Mouse (Mus musculus) limb, embryonic 13.5 days (tissue): ENCODE results near the gene Gm20388. TPM values are rescaled to one million over a fixed set of nuclear protein-coding genes. Genes with fewer than 3 reads are reported as not detected.

Experiments
- ATAC-seq: fragments of 200-750 bp; cut with Nextera tagmentation; 2 replicates; pipeline ENCODE4 v1.8.0; 2017; ENCODE audit warnings: low read depth, moderate number of reproducible peaks, moderate TSS enrichment; ENCODE audit not compliant: low FRiP score
- H3K27ac ChIP-seq: fragments of 300-500 bp; sonication (generic); 2 replicates; pipeline ENCODE4 v1.5.1; 2015; ENCODE audit warnings: inconsistent platforms, mild to moderate bottlenecking, moderate library complexity
- H3K27me3 ChIP-seq: fragments of 300-500 bp; sonication (generic); 2 replicates; pipeline ENCODE4 v1.6.1; 2015; ENCODE audit warnings: mild to moderate bottlenecking, inconsistent platforms
- H3K36me3 ChIP-seq: fragments of 300-500 bp; sonication (generic); 2 replicates; pipeline ENCODE4 v1.6.1; 2015; ENCODE audit warnings: inconsistent platforms, mild to moderate bottlenecking, moderate library complexity
- H3K4me1 ChIP-seq: fragments of 300-500 bp; sonication (generic); 2 replicates; pipeline ENCODE4 v1.6.1; 2015; ENCODE audit warnings: inconsistent platforms
- H3K4me2 ChIP-seq: fragments of 300-500 bp; sonication (generic); replicated peaks from 2 replicates; pipeline ENCODE4 v1.6.1; 2015; ENCODE audit warnings: inconsistent platforms, mild to moderate bottlenecking, moderate library complexity
- H3K4me3 ChIP-seq: fragments of 300-500 bp; sonication (generic); 2 replicates; pipeline ENCODE4 v1.5.1; 2015; ENCODE audit warnings: moderate library complexity, mild to moderate bottlenecking, inconsistent platforms
- H3K9ac ChIP-seq: fragments of 300-500 bp; sonication (generic); 2 replicates; pipeline ENCODE4 v1.6.1; 2015; ENCODE audit warnings: mild to moderate bottlenecking, inconsistent platforms
- H3K9me3 ChIP-seq: fragments of 300-500 bp; sonication (generic); 2 replicates; pipeline ENCODE4 v1.6.1; 2016; ENCODE audit warnings: inconsistent platforms
- WGBS: fragments of 180-500 bp; shearing (Covaris S2); methylation state at CpG from one replicate; pipeline ENCODE4 v1.1.7; 2015; 5-methylcytosine and 5-hydroxymethylcytosine counted together
- polyA plus RNA-seq: library from polyadenylated mRNA; unstranded; fragments of >200 nt; fragmentation: Nextera tagmentation; extraction: Ambion mirVana; gene quantifications from 2 replicates; pipeline ENCODE4 v1.2.1, GENCODE M21; 2015

Gm20388 gene
- polyA plus RNA-seq, 1 experiment from 2014 or later, result 7.1 TPM

- 67% methylated on average over 12 of the region's 12 CpGs for WGBS
- no peak for ATAC-seq
- no peak overlapping the region for H3K4me2 ChIP-seq
- peaks cover 15% of the 10 kb centered on the region for H3K27me3 ChIP-seq
- H3K4me3 ChIP-seq, result no peak overlapping the region
- peaks cover 22% of the 10 kb centered on the region for H3K4me1 ChIP-seq
- H3K9me3 ChIP-seq, result no peaks in the 10 kb centered on the region
- no peak overlapping the region for H3K27ac ChIP-seq
- no peak overlapping the region for H3K9ac ChIP-seq
- no peaks in the 10 kb centered on the region for H3K36me3 ChIP-seq
These were observed 832.7 kb downstream of the Gm20388 start for GRCm38 (mm10) chr8:120743149-120743897.

- Histone ChIP-seq H3K4me2 (no peak overlapping the region), H3K9ac (no peak overlapping the region), H3K27me3 (peaks cover 10% of the 10 kb centered on the region), H3K9me3 (no peaks in the 10 kb centered on the region), H3K4me3 (no peak overlapping the region), H3K27ac (no peak overlapping the region), H3K4me1 (peaks cover 22% of the 10 kb centered on the region), H3K36me3 (no peaks in the 10 kb centered on the region)
- no peak for ATAC-seq
- 75% methylated on average over 4 of the region's 4 CpGs for WGBS
These were observed 833.3 kb downstream of the Gm20388 start for GRCm38 (mm10) chr8:120743898-120744290.

- H3K4me1 ChIP-seq, result peaks cover 22% of the 10 kb centered on the region
- no peak for ATAC-seq
- H3K4me2 ChIP-seq, result no peak overlapping the region
- 45% methylated on average over 5 of the region's 5 CpGs for WGBS
- H3K9ac ChIP-seq, result no peak overlapping the region
- H3K36me3 ChIP-seq, result no peaks in the 10 kb centered on the region
- peaks cover 4% of the 10 kb centered on the region for H3K27me3 ChIP-seq
- H3K4me3 ChIP-seq, result no peak overlapping the region
- H3K27ac ChIP-seq, result no peak overlapping the region
- H3K9me3 ChIP-seq, result no peaks in the 10 kb centered on the region
These were observed 833.8 kb downstream of the Gm20388 start for GRCm38 (mm10) chr8:120744448-120744847.

GRCm38 (mm10) chr8:120745226-120745625 lies 834.6 kb downstream of the Gm20388 start:
- no peak for ATAC-seq
- Histone ChIP-seq H3K36me3 (no peaks in the 10 kb centered on the region), H3K4me2 (no peak overlapping the region), H3K9me3 (no peaks in the 10 kb centered on the region), H3K4me3 (no peak overlapping the region), H3K4me1 (peaks cover 22% of the 10 kb centered on the region), H3K9ac (no peak overlapping the region), H3K27ac (no peak overlapping the region), H3K27me3 (peaks cover 3% of the 10 kb centered on the region; the same call in 1 of the 2 replicates)
- 51% methylated on average over 7 of the region's 7 CpGs for WGBS

GRCm38 (mm10) chr8:120746007-120746701 lies 835.5 kb downstream of the Gm20388 start:
- Histone ChIP-seq H3K4me2 (no peak overlapping the region), H3K4me3 (no peak overlapping the region), H3K9me3 (no peaks in the 10 kb centered on the region), H3K36me3 (no peaks in the 10 kb centered on the region), H3K27me3 (peaks cover 3% of the 10 kb centered on the region; the same call in 1 of the 2 replicates), H3K4me1 (peaks cover 22% of the 10 kb centered on the region), H3K9ac (no peak overlapping the region), H3K27ac (no peak overlapping the region)
- 0 out of 2 replicates have a peak, but pooled peaks have one; percentile 44 for ATAC-seq
- 63% methylated on average over 18 of the region's 18 CpGs for WGBS

GRCm38 (mm10) chr8:120747286-120747685 lies 836.6 kb downstream of the Gm20388 start:
- 83% methylated on average over 7 of the region's 7 CpGs for WGBS
- Histone ChIP-seq H3K4me3 (no peak overlapping the region), H3K9me3 (no peaks in the 10 kb centered on the region), H3K36me3 (no peaks in the 10 kb centered on the region), H3K9ac (no peak overlapping the region), H3K4me1 (peaks cover 33% of the 10 kb centered on the region), H3K27ac (no peak overlapping the region), H3K27me3 (peaks cover 3% of the 10 kb centered on the region; the same call in 1 of the 2 replicates), H3K4me2 (no peak overlapping the region)
- no peak for ATAC-seq

- ATAC-seq, result no peak
- H3K27ac ChIP-seq, result no peak overlapping the region
- WGBS, result 85% methylated on average over 9 of the region's 9 CpGs
These were observed 840.0 kb downstream of the Gm20388 start for GRCm38 (mm10) chr8:120750616-120751015.

GRCm38 (mm10) chr8:120751226-120752081 lies 840.8 kb downstream of the Gm20388 start:
- peak; percentile 8; the same call in 1 of the 2 replicates for ATAC-seq
- Histone ChIP-seq H3K27ac (peak overlapping the region; percentile 40; the same call in 1 of the 2 replicates), H3K9ac (no peak overlapping the region; the same call in 1 of the 2 replicates), H3K4me2 (peak overlapping the region; percentile 29), H3K4me3 (no peak overlapping the region), H3K27me3 (peaks cover 29% of the 10 kb centered on the region; the same call in 1 of the 2 replicates), H3K9me3 (no peaks in the 10 kb centered on the region), H3K4me1 (peaks cover 31% of the 10 kb centered on the region), H3K36me3 (no peaks in the 10 kb centered on the region)
- 60% methylated on average over 21 of the region's 21 CpGs for WGBS

More at GRCm38 (mm10) chr8:120750616-120751015, 840.0 kb downstream of the Gm20388 start:
- no peak overlapping the region for H3K4me3 ChIP-seq
- peaks cover 22% of the 10 kb centered on the region; the same call in 1 of the 2 replicates for H3K27me3 ChIP-seq
- peaks cover 30% of the 10 kb centered on the region for H3K4me1 ChIP-seq
- no peak overlapping the region for H3K4me2 ChIP-seq
- no peaks in the 10 kb centered on the region for H3K36me3 ChIP-seq
- no peak overlapping the region for H3K9ac ChIP-seq
- H3K9me3 ChIP-seq, result no peaks in the 10 kb centered on the region

- Histone ChIP-seq H3K4me2 (peak overlapping the region; percentile 29), H3K27ac (peak overlapping the region; percentile 40; the same call in 1 of the 2 replicates), H3K27me3 (peaks cover 29% of the 10 kb centered on the region; the same call in 1 of the 2 replicates), H3K9ac (no peak overlapping the region; the same call in 1 of the 2 replicates), H3K4me3 (no peak overlapping the region), H3K4me1 (peaks cover 26% of the 10 kb centered on the region), H3K36me3 (no peaks in the 10 kb centered on the region), H3K9me3 (no peaks in the 10 kb centered on the region)
- peak; percentile 52; the same call in 1 of the 2 replicates for ATAC-seq
- WGBS, result 5% methylated on average over 12 of the region's 12 CpGs
These were observed 841.4 kb downstream of the Gm20388 start for GRCm38 (mm10) chr8:120752082-120752452.

GRCm38 (mm10) chr8:120753476-120753875 lies 842.8 kb downstream of the Gm20388 start:
- Histone ChIP-seq H3K4me3 (no peak overlapping the region), H3K36me3 (no peaks in the 10 kb centered on the region), H3K27ac (no peak overlapping the region), H3K9ac (no peak overlapping the region), H3K4me2 (no peak overlapping the region), H3K27me3 (peaks cover 29% of the 10 kb centered on the region; the same call in 1 of the 2 replicates), H3K9me3 (no peaks in the 10 kb centered on the region), H3K4me1 (peaks cover 26% of the 10 kb centered on the region)
- ATAC-seq, result no peak
- 88% methylated on average over 22 of the region's 22 CpGs for WGBS
